Mouse (Mus musculus) ovary, adult 18-20 months (tissue): ENCODE results near the gene Atad5.
"Not testable (repeated sequence)": the region's sequence is repeated elsewhere in the genome, so short reads cannot be mapped to it uniquely, and the experiment has no call there.

Experiments used
- DNase-seq: peaks from one replicate; pipeline ENCODE4 v3.0.0; 2022; ENCODE audit warnings: low spot score, mixed read lengths

The Atad5 gene

GRCm38 (mm10) chr11:80081786-80082319, 7.3 kb upstream of the Atad5 start:
- DNase-seq = no peak

- DNase-seq = no peak
Observed at GRCm38 (mm10) chr11:80085356-80086055, 3.7 kb upstream of the Atad5 start.

GRCm38 (mm10) chr11:80086844-80087243, 2.4 kb upstream of the Atad5 start:
- DNase-seq = peak; percentile 40

- DNase-seq = no peak
Observed at GRCm38 (mm10) chr11:80089817-80090214, 616 bp downstream of the Atad5 start.

GRCm38 (mm10) chr11:80090555-80091164, 1.5 kb downstream of the Atad5 start:
- no peak for DNase-seq

GRCm38 (mm10) chr11:80098444-80099056, 9.3 kb downstream of the Atad5 start:
- no peak for DNase-seq

- no peak for DNase-seq
Observed at GRCm38 (mm10) chr11:80101298-80101697, 12.1 kb downstream of the Atad5 start.

GRCm38 (mm10) chr11:80104407-80104806, 15.2 kb downstream of the Atad5 start:
- no peak for DNase-seq

- DNase-seq = no peak
Observed at GRCm38 (mm10) chr11:80116411-80116810, 27.2 kb downstream of the Atad5 start.

- no peak for DNase-seq
Observed at GRCm38 (mm10) chr11:80132050-80132449, 42.9 kb downstream of the Atad5 start.

GRCm38 (mm10) chr11:80134744-80135143, 45.5 kb downstream of the Atad5 start:
- no peak for DNase-seq

GRCm38 (mm10) chr11:80135954-80136683, 46.9 kb downstream of the Atad5 start:
- no peak for DNase-seq

GRCm38 (mm10) chr11:80136786-80137185, 47.6 kb downstream of the Atad5 start:
- DNase-seq = no peak

- no peak for DNase-seq
Observed at GRCm38 (mm10) chr11:80137773-80138172, 48.6 kb downstream of the Atad5 start.

- peak; percentile 63 for DNase-seq
Observed at GRCm38 (mm10) chr11:80141825-80142521, 52.8 kb downstream of the Atad5 start, which contains the start of gene Tefm. Gene Tefm (minus strand): TSS chr11:80142175.

- no peak for DNase-seq
Observed at GRCm38 (mm10) chr11:80142872-80143271, 53.7 kb downstream of the Atad5 start.

- DNase-seq = no peak
Observed at GRCm38 (mm10) chr11:80145787-80146275, 56.6 kb downstream of the Atad5 start.

- no peak for DNase-seq
Observed at GRCm38 (mm10) chr11:80147748-80148147, 58.5 kb downstream of the Atad5 start.

GRCm38 (mm10) chr11:80148313-80148712, 59.1 kb downstream of the Atad5 start:
- no peak for DNase-seq

- DNase-seq = not testable (repeated sequence)
Observed at GRCm38 (mm10) chr11:80148974-80149373, 59.8 kb downstream of the Atad5 start.

- DNase-seq = no peak
Observed at GRCm38 (mm10) chr11:80149412-80150023, 60.3 kb downstream of the Atad5 start.
